Mouse (Mus musculus) fibroblast of lung, adult 2 months (primary cell): ENCODE results near the gene Apba1.
A peak's percentile ranks its signal among the peaks of the same experiment; 100 is the strongest.

ENCODE experiments used
- DNase-seq: peaks from one replicate; pipeline ENCODE4 v3.0.0-alpha.2; 2011; ENCODE audit warnings: low read depth

Apba1 gene

GRCm38 (mm10) chr19:23972881-23973649 is 214.4 kb downstream of the Apba1 start:
- peak; percentile 69 for DNase-seq

GRCm38 (mm10) chr19:23977901-23978443 is 219.3 kb downstream of the Apba1 start:
- no peak for DNase-seq

DNA sequence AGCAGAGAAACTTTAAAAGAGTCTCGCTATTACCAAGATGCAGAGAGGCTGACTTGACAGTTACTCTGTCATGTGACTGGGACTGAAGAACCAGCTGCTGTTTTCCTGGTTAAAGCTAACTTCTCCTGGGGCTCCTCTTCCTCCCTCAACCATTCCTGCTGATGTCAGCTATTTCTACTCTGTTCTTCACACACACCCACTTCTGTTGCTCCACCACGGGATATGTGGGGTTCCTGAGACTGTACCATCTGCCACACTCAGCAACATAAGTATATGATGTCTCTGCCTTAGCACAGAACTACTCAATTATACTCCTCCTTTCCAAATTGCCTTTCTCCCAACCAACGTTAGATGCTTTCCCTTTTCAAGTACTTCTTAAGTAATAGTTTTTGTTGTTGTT is 221.9 kb downstream of the Apba1 start:
- DNase-seq = no peak

DNA sequence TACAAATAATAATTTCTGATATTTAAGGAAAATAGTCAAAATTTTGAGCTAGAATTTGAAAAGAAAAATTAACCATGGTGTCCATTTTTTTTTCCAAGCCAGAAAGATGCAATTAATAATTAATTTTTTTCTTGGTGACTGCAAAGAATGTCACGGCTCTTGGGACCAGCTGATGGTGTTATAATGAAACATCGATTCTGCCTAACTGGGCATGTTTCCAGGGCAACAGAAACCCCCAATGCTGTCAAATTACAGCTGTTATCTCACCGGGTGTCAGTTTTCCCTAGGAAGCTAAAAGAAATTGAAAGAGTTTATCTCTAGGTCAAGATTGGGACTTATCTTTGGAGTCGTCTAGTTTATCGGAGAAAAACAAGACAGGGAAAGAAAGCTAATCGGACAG is 225.5 kb downstream of the Apba1 start:
- DNase-seq = no peak

GRCm38 (mm10) chr19:23987291-23987690 is 228.6 kb downstream of the Apba1 start:
- peak; percentile 74 for DNase-seq

DNA sequence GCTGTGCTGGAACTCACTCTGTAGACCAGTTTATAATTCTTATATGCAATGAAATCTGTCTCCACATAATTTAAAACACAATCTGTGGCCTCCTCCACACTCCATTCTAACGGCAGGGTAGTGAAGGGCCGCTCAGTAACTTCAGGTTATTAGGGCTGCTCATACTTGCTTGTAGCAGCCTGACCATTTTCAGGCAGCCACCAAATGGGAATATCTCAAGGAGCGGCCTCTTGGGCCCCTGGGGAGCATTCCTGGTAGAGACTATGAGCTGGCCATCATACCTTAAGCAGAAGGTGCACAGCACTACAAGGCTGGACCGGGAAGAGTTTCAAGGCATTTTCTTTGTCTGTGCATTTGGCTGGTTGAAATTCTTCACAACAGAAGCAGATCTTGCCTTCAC is 229.5 kb downstream of the Apba1 start:
- DNase-seq = no peak

GRCm38 (mm10) chr19:23995766-23996399 is 237.2 kb downstream of the Apba1 start:
- DNase-seq = no peak
